Mouse (Mus musculus) urinary bladder, postnatal 4 days (tissue): Measurements from ENCODE around the gene Taf11.

Experiments used
- DNase-seq, 2 experiments: peaks; one replicate each; pipeline ENCODE4 v3.0.0; 2021 to 2022; ENCODE audit warnings: low spot score in 2 of 2

The Taf11 gene

GRCm38 (mm10) chr17:27920676-27921075 is 11.0 kb upstream of the Taf11 start:
- DNase-seq = no peak

- DNase-seq = no peak
These were observed 6.7 kb upstream of the Taf11 start for GRCm38 (mm10) chr17:27916366-27916765.

- no peak for DNase-seq
These were observed 5.1 kb upstream of the Taf11 start for GRCm38 (mm10) chr17:27914742-27915141.

- DNase-seq = no peak
These were observed 1.7 kb upstream of the Taf11 start for GRCm38 (mm10) chr17:27911371-27911770.

GRCm38 (mm10) chr17:27908888-27909621 is 589 bp downstream of the Taf11 start, which contains the start of gene Anks1:
Gene Anks1, plus strand, starts transcription at chr17:27909306.
- DNase-seq = peak; percentile 85 to 91

GRCm38 (mm10) chr17:27908206-27908887 is 1.3 kb downstream of the Taf11 start:
- peak in 1 of 2 experiments; percentile 40 for DNase-seq

- DNase-seq = peak; percentile 89 to 97
These were observed 2.0 kb downstream of the Taf11 start for GRCm38 (mm10) chr17:27907512-27908205.

GRCm38 (mm10) chr17:27886499-27887210 is 23.0 kb downstream of the Taf11 start:
- no peak for DNase-seq

GRCm38 (mm10) chr17:27883994-27884393 is 25.6 kb downstream of the Taf11 start:
- no peak for DNase-seq

GRCm38 (mm10) chr17:27883129-27883528 is 26.5 kb downstream of the Taf11 start:
- no peak for DNase-seq

GRCm38 (mm10) chr17:27881518-27881917 is 28.1 kb downstream of the Taf11 start:
- DNase-seq = no peak

- DNase-seq = no peak
These were observed 35.1 kb downstream of the Taf11 start for GRCm38 (mm10) chr17:27874510-27874909.

GRCm38 (mm10) chr17:27873583-27873982 is 36.1 kb downstream of the Taf11 start:
- DNase-seq = no peak

- DNase-seq = no peak
These were observed 37.8 kb downstream of the Taf11 start for GRCm38 (mm10) chr17:27871851-27872250.

- DNase-seq = no peak
These were observed 42.9 kb downstream of the Taf11 start for GRCm38 (mm10) chr17:27866737-27867136.

GRCm38 (mm10) chr17:27865461-27865860 is 44.2 kb downstream of the Taf11 start:
- no peak for DNase-seq

- DNase-seq = no peak
These were observed 50.5 kb downstream of the Taf11 start for GRCm38 (mm10) chr17:27859131-27859530.

- DNase-seq = no peak
These were observed 51.8 kb downstream of the Taf11 start for GRCm38 (mm10) chr17:27857649-27858475.

GRCm38 (mm10) chr17:27856798-27857648 is 52.6 kb downstream of the Taf11 start:
- peak in 1 of 2 experiments; percentile 67 for DNase-seq

- peak; percentile 68 to 83 for DNase-seq
These were observed 53.3 kb downstream of the Taf11 start, which contains the start of gene Uhrf1bp1 for GRCm38 (mm10) chr17:27856265-27856797. Gene Uhrf1bp1, plus strand, starts transcription at chr17:27856441.
